Mouse (Mus musculus) embryo, embryonic 11 days (tissue): ENCODE results near the gene 4930562C15Rik.
"Not testable (repeated sequence)": the region's sequence is repeated elsewhere in the genome, so short reads cannot be mapped to it uniquely, and the experiment has no call there.

Experiments
- DNase-seq: peaks from one replicate; pipeline ENCODE4 v3.0.0-alpha.2; 2015

The 4930562C15Rik gene

DNA sequence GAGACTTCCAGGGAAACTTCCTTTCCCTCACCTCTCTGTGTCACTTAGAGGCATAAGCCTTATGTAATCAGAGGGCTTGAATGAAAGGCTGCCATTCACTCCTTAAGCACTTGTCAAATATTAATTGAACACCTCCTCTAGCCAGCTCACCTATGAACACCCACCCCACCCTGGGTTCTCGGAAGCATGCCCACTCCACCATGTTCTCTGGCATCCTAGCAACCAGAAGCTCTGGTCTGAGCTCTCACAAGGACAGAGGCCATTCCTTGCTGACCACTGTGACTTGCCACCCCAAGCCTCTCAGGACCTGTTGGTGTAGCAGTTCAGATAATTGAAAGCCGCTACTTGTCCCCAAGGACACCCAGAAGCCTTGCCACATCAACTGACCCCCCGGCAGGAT lies at the start of gene 4930562C15Rik:
4930562C15Rik (plus strand) TSS at position 226 of the 400 bp plus-strand sequence.
- no peak for DNase-seq

DNA sequence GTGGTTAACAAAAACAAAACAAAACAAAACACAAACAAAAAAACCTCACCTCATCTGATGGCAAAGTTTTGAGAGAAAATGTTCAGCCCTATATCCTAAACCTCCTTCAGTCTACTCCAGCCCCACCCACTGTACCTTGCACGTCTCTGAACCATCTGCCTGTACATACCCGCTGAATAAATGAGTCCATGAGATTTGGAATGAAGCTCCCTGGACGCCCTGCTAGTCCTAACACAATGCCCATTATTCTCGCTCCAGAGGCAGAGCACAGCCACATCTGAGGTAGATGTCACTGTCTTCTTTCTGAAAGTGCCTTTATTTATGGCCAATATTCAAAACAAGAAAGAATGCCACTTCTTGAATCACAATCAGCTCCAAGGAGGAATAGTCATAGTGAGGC lies 49.5 kb upstream of the 4930562C15Rik start:
- DNase-seq: no peak

DNA sequence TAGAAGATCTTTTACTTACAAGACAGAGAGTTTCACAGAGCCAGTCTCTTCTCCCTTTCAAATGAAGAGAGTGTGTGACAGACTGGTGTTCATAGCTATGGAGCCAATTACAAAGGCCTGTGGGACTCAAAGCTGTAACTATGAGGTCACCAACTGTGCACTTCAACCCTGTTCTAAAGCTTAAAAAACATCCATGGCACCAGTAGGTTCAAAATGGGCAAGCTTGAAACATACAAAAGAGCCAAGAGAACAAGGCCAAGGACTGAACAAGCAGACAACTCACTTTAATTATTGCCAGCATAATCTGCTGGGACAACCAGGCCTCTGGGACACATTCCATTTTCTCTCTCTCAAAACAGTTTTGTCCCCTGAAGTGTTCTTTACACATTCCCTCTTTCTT lies 47.0 kb upstream of the 4930562C15Rik start:
- no peak for DNase-seq

DNA sequence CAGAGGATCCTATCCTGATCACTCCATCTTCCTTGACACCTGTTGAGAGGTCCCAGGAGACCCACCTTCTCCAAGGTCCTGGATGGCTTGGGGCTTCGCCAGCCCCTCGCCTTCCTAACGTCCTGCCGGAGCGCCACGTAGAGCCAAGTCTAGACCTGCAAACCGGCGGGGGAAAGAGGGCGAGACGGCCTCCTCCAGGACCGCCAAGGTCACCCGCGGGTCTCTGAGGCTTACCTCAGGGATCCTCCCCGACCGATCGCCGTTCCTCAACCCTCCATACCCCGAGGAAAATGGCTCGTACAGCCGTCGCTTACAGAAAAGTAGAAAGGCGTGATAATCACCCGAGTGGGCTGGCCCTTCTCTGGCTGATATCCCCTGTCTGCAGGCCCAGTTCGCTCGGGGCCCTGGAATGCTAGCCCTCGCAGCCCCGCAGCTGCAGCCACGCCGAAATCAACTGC lies 45.9 kb upstream of the 4930562C15Rik start:
- DNase-seq: peak; percentile 64

DNA sequence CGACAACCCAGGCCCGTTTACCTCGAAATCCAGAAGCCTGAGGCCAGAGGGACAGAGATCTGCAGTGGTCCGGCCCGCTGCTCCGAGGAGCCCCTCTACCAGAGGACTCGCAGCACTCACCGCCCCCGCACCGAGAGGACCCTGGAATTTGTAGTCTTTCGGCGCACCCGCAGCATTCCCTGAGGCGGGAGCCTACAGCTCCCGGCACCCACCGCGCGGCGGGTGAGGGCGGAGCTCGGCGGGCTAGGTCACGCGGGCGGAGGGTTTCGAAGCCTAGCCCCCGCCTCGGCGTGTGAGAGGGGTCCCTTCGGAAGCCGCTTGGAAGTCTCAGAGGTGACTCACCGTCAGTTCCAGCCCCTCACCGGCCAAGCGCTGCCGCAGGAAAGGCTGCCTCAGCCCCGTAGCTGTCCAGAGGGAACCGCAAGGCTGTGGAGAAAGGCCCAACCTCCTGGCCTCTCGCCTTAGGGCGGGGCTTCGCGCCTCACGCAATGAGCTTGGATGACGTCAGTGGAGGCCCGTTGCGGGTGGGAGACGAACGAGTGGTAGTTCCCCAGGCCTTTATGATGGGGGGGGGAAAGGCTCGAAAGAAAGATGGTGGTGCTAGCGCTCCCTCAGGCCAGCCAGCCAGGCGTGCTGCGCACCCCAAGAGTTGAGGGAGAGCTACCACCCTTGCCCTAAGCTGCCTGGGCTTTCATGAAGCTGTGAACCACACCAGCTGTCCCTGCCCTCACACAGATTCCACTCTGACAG lies 45.2 kb upstream of the 4930562C15Rik start, which contains the start of gene Cdip1:
Cdip1 (minus strand) TSS at position 483 of the 750 bp plus-strand sequence.
- peak; percentile 98 for DNase-seq

DNA sequence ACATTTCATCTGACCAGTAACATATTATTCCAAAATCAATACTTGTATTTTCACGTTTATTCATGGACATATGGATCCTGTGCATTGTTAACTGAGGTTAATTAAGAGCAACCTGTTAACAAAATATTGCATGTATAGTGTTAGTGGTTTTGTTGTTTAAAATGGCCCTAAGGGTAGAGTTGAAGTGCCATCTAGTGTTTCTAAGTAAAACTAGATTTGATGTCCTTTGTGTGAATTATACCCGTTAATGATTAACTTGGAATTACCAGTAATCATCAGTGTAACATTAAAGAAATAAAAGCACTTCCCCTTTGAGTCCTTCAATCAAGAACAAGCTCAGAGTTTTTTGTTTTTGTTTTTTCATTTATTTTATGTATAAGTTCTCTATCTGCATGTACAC lies 43.9 kb upstream of the 4930562C15Rik start:
- no peak for DNase-seq

DNA sequence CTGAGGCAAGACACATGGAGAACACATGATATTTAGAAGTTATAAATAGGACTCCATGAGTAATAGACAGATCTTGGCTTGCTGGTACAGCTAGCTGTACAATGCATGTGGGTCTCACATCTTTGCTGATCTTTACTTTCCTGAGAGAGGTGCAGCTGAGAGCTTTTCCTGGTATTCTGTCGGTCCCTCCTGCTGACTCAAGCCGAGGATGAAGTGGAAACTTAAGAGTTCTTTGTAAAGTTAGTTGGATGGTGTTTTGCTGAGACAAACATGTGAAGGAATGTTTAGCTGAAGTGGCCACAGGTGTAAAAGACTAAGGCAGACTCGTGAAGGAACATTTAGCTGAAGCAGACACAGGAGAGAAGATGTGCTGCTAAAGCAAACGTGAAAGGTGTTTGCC lies 38.6 kb upstream of the 4930562C15Rik start:
- DNase-seq: no peak

DNA sequence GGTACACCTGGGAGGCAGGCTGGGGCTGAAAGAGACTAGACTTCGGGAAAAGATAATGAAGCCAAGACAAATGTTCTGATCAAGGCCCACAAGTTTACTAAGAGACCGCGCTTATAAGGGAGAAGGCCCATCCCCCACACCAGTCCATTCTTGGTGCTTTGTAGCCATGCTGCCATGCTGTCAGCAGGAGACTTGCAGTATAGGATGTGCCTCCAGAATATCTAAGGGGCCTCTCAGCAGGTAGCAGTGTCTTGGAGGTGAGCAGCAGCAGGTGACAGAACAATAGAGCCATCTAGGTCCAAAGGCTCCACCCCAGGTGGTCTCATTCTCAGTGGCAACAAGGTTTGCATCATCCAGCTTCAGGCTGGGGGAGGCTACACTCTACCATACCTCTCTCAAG lies 16.9 kb upstream of the 4930562C15Rik start:
- DNase-seq: no peak

DNA sequence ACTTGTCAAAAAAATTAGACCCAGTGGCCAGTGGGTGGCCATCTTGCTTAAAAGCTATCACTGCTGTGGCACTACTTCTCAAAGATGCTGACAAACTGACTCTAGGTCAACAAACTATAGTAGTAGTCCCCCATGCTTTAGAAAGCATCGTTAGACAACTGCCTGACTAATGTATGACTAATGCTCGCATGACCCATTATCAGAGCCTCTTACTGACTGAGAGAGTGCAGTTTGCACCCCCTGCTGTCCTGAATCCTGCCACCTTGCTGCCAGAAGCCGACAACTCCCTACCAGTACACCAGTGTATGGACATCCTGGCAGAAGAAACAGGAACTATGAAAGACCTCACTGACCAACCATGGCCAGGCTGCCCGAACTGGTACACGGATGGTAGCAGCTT lies 10.8 kb upstream of the 4930562C15Rik start:
- not testable (repeated sequence) for DNase-seq

DNA sequence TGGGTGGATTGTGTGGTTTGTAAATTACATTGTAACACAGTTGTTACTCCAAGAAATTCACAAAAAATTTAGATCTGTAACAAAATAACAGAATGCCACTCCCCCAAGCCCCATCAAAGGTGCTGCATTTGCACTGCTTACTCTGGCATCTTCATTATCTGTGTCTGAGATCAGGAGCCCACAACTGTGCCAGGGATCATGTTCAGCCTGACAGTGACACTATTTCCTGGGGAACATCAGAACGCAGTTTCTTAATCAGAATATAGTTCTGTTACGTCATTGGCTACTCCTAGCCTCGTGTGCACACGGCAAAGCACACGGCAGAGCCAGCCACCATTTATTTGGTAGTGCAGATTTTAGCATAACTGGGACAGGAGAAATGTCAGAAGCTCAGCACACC lies 7.6 kb upstream of the 4930562C15Rik start:
- DNase-seq: no peak

DNA sequence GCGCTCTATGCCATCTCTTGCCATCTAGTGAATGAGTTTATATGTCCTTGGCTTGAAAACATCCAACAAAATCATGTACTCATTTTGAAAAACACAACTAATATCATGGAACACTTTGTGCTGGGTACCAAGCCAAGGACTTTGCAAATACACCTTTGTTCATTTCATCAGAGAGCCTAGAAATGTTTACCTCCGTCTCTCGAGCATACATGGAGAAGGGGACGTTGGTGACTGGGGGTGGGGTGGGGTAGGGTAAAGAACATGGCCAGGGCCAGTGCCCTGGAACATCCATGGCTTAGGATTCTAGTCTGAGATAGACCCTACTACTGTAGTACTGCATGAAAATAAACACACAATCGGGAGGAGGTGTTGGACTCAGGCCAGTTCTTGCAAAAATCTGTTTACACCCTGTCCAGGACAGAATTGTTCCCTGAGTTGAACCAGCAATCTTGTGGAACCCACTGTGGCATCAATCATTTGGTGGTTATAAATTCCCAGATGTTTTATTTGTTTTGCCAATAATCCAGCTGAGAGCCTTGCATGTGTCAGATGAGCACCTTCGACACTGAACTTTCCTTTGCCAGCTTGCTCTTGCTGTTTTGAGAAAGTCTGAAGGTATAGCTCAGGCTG lies 5.8 kb upstream of the 4930562C15Rik start:
- DNase-seq: no peak

DNA sequence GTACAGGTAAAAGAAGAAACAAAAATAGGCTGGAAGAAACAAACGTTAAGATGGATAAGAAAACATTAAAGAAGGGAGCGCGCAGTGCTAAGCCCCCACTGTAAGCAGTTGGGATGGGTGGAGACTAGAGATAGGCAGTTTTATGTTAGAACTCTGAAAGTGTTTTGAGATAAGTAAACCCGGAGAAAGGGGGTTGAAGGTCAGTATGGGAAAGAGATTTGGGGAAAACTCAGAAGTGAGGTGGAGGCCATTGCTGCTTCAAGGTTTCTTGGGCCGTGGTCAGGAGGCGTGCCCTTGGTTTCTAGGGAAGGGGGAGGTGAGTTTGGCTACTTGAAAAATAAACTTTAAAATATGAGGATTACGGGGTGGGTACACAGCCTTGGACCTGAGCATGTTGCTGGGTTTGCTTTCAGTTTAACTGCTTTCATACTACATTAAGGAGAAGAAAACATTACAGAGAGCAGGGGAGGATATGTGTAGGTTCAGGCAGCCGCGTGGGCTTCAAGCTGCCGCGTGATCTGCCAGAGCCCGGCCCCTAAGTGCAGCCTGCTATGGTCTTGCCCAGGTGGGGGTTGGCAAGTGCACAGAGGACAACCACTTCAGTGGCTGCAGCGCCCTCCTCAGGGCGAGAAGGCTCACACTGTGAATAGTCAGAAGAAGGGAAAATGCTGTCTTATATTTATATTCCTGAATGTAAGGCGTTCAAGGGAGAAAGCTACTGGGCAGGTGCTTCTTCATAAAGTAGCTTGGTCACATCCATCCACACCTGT lies 3.4 kb upstream of the 4930562C15Rik start:
- DNase-seq: no peak

DNA sequence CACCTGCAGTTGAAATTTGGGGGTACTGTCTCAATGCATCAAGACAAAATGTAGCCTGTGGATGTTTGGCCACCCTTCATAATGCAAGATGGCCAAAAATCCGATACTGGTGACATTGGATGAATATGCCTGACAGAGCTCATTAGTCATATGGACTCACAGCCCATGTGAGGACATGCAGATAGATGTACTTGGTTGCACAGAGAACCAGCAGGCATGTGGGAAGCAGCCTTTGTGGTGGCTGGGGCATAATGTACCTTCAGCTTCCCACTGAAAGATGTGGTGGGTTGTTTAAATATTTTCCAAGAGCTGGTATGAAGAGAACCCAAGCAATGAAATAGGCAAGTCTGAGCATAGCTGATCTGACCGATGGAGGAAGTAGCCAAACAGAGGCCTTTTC lies 1.4 kb upstream of the 4930562C15Rik start:
- DNase-seq: no peak

DNA sequence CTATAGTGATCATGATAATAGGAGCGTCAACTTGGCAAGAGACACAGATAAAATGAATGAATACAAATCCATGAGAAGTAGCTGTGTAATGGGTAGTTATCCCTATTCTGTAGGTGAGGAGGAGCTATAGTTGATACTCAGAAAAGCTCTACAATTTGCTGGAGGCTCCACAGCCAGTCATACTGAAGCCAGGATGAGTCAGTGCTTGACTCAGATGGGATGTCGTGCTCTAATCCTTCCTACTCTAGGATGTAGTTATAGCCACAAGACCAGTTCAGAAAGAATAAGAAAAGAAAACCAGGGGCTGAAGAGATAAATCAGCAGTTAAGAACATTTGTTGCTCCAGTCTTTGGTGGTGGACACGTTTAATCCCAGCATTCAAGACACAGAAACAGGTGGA lies 2.4 kb downstream of the 4930562C15Rik start:
- DNase-seq: no peak

DNA sequence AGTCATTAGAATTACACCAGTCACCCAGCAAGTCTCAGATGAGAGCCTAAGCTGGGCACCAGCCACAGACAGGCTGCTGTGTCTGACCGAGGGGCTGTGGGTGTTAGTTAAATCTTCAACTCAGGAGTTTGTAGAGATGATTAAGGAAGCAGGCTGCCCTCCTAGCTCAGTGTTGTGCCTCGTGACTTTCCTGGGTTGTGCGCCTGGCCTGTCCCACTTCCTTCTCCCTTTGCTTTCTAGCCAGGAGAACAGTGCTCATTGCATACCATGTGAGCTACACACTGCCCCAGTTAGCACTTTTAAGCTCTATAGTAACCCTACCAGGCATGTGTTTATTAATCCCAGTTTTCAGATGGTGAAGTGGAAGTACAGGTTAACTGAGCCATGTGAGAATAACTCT lies 4.3 kb downstream of the 4930562C15Rik start:
- no peak for DNase-seq

DNA sequence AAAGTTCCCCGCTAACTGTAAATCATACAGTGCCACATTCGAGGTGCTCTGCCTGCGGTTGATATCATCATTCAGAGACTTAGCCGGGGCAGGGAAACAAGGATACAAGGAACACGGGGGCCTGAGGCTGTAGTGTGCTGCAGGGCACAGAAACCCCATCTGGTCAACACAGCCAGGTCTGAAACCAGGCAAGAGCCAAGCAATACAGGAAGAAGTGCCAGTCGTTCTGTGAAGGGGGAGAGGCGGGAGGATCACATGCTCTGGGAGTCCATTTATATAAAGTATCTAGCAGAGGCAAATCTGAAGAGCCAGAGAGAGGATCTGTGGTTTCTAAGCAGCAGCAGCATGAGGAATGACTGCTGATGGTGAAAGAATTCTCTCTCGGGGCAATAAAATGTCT lies 5.0 kb downstream of the 4930562C15Rik start:
- no peak for DNase-seq

DNA sequence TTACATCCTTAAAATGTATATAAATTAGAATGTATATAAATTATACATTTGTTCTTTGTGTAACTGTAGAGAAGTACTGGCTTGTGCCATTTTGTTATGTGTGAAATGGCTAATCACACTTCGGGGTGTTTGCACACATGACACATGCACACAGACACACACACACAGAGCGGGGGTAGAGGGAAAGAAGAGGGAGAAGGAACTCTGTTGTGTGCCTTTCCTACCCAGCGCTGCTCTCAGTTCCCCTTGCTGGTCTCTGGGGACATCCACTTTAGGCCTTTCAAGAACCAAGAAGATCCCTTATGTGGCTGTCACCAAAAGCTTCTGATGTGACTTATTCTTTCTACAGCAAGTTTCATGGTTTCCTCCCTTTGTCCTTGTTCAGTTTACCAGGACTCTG lies 11.8 kb downstream of the 4930562C15Rik start:
- DNase-seq: no peak

DNA sequence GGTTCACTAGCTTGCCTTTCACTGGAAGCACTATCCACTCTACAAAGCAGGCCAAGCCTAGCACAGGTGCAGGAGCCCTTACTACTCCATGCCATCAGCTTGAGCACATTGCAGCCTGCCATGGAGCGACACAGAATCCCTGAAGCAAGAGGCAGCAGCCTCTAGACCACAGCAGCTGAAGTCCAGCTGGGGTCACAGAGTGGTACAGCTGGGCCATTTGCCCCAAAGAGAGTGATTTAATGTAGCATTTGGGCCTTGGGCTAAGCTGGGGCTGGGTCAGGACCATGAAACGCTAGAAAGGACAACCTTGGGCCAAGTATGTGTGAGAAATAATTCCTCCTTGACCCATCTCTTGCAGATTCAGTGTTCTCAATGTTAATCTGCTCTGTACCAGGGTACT lies 12.9 kb downstream of the 4930562C15Rik start:
- no peak for DNase-seq

DNA sequence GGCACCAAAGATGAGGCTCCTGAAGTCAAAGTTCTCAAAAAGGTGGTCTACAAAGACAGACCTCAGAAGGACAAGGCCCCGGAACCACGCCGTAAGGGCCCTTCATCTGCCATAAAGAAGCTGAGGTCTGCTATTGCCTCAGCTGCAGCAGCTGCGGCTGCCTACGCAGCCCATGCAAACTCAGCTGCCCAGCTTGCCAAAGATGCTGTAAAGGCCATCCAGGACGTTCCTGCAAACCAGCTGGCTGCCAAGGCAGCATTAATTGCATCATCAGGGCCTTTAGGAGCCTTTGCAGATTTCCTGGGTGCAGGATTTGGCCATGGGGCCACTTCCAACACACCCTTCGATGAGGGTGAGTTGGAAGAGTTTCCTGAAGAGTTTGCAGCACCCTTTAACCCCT lies 15.1 kb downstream of the 4930562C15Rik start:
- DNase-seq: no peak

DNA sequence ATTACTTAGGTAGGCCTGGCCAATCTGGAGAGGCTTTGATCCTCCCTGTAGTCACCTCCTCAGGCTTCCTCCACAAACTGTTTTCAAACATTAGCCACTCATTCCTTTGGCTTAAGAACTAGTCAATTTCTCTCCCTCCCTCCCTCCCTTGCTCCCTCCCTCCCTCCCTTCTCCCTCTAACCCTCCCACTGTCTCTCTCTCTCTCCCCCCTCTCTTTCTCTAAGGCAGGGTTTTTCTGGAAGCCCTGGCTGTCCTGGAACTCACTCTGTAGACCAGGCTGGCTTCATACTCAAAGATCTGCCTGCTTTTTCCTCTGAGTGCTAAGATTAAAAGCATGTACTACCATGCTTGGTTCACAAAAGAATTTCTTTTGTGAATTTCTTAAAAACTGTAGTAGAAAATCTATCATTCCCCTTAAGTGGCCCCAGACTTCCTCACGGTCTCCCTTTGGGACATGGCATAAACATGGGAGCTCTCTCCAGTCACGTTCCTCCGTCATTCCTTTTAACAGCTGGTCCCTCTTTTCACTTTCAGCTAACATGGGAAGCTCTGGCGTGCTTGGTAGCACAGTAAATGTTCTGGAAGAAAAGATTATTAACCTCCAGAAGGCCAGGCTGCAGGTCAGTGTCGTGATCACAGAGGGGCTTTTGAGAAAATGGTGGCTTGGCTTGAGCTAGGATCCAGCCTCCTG lies 15.9 kb downstream of the 4930562C15Rik start:
- DNase-seq: no peak

DNA sequence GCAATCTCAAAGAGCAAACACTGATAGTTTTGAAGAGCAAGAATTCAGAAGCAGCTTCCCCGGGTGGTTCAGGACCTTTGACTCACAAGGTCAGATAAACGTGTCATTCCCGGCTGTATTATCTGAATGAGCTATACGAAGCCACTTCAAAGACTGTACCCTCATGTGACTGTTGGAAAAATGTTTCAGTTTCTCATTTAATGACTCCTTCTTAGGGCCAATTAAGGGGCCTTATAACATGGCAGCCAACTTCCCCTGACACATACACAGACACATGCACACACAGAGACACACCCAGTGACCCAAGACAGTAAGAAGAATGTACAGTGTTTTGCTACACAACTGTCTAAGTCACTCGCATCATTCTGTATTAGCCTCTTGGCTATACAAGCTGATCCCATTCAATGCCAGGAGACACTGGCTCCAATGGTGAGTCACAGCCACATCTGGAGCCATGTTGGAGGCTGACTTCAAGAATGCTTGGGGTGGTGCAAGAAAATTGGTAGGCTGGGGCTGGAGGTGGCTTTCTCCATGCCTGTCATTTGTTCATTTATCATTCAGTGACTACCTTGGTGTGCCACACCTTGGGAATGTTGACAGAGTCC lies 19.9 kb downstream of the 4930562C15Rik start:
- DNase-seq: no peak

DNA sequence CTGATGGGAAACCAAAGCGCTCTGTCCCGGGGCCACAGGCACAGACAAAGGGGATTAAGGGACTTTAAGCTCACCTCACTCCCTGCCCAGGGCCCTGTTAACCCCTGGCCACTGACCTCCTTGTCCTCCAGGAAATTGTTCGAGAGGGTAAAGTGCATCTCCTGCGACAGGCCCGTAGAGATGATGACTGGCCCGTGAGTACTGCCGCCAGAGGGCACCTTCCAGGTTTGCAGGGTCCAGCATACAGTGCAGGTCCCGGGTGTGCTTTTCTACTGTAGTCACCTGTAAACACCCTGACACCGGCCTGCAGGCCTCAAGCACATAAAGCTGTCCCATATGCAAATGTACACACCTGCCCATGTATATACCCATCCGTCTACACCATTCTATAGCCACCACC lies 26.2 kb downstream of the 4930562C15Rik start:
- DNase-seq: no peak
